Mouse (Mus musculus): ENCODE data around the gene Cfap206. TPM values are rescaled to one million over a fixed set of nuclear protein-coding genes. Genes with fewer than 3 reads are reported as not detected.

Gene Cfap206
- polyA plus RNA-seq, 1 experiment: 7.1 TPM

- Histone ChIP-seq H3K4me1 (ENCODE audit: control insufficient read depth, insufficient read depth, low read length) (no peaks in the 10 kb centered on the region), H3K4me3 (replicated peaks; ENCODE audit: extremely low read depth, low read depth, low read length) (no peak overlapping the region)
- 96% methylated on average over 3 of the region's 3 CpGs for WGBS
- no peak for DNase-seq
- no peak for TF ChIP-seq POLR2A (IDR thresholded peaks at IDR 0.05; ENCODE audit: borderline replicate concordance, extremely low read depth, low read depth, low read length)
- TF ChIP-seq CTCF (IDR thresholded peaks at IDR 0.05; ENCODE audit: insufficient read depth, low read length): no peak
Observed at GRCm38 (mm10) chr4:34640731-34641130, 89.3 kb downstream of the Cfap206 start.

GRCm38 (mm10) chr4:34639745-34640364 is 90.2 kb downstream of the Cfap206 start:
- H3K4me1 ChIP-seq (ENCODE audit: control insufficient read depth, insufficient read depth, low read length): no peaks in the 10 kb centered on the region
- TF ChIP-seq CTCF (IDR thresholded peaks at IDR 0.05; ENCODE audit: insufficient read depth, low read length) (no peak), POLR2A (IDR thresholded peaks at IDR 0.05; ENCODE audit: borderline replicate concordance, extremely low read depth, low read depth, low read length) (no peak)
- WGBS: 95% methylated on average over 5 of the region's 5 CpGs

More at GRCm38 (mm10) chr4:34639745-34640364, 90.2 kb downstream of the Cfap206 start:
- DNase-seq: no peak
- H3K4me3 ChIP-seq (replicated peaks; ENCODE audit: extremely low read depth, low read depth, low read length): no peak overlapping the region

Other genes starting within 250 kb of the Cfap206 start
- gene Akirin2, start 179.3 kb downstream of the Cfap206 start, polyA plus RNA-seq (2012; rRNA removed): 24.1 and 26.0 TPM in 2 replicates
- gene Orc3, start 115.3 kb downstream of the Cfap206 start, polyA plus RNA-seq (2012; rRNA removed): 8.8 and 18.4 TPM in 2 replicates
- 5.1 and 7.5 TPM in 2 replicates for gene Rars2, start 115.2 kb downstream of the Cfap206 start, polyA plus RNA-seq (2012; rRNA removed)
- 8.1 and 11.7 TPM in 2 replicates for gene Slc35a1, start 42.8 kb downstream of the Cfap206 start, polyA plus RNA-seq (2012; rRNA removed)
- not detected in 2 replicates for gene Gm136, start 26.1 kb upstream of the Cfap206 start, polyA plus RNA-seq (2012; rRNA removed)
- gene Smim8, start 48.2 kb upstream of the Cfap206 start, polyA plus RNA-seq (2012; rRNA removed): 1.9 and 3.1 TPM in 2 replicates
- gene Zfp292, start 152.8 kb upstream of the Cfap206 start, polyA plus RNA-seq (2012; rRNA removed): 1.8 and 2.6 TPM in 2 replicates
- gene Cga, start 163.6 kb upstream of the Cfap206 start, polyA plus RNA-seq (2012; rRNA removed): not detected in 2 replicates